Mouse (Mus musculus): ENCODE data around the gene Gm867.

DNA sequence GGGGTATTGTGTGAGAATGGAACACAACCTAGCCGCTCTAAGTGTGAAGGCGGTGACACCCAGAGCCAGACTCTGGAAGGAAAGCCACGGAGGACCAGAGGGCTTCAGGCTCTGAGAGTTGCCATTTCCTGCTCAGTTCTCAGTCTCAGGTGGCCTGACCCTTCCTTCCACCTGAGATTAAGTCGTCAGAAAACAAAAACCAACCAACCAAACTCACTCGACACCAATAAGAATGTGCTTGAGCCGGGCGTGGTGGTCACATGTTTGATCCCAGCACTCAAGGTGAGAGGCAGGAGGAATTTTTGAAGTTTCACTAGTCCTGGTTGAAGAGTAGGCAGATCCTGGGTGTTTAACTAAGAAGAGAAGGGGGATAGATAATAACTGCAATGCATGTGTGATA is 5.4 kb upstream of the Gm867 start:
- TF ChIP-seq CTCF (conservative IDR thresholded peaks at IDR 0.05; ENCODE audit: insufficient read depth, insufficient read length, low read depth, low read length) (no peak), POLR2A (IDR thresholded peaks at IDR 0.05; ENCODE audit: low read depth, low read length) (no peak)

All from kidney, adult 2 months (tissue).